Mouse (Mus musculus) embryonic facial prominence, embryonic 11.5 days (tissue): ENCODE results near the gene Slc10a7. TPM values are rescaled to one million over a fixed set of nuclear protein-coding genes. Genes with fewer than 3 reads are reported as not detected.

Experiments used
- ATAC-seq: fragments of 200-750 bp; cut with Nextera tagmentation; replicated peaks from 2 replicates; pipeline ENCODE4 v1.8.0; 2017; ENCODE audit warnings: low read depth; ENCODE audit not compliant: insufficient number of reproducible peaks, low FRiP score, low TSS enrichment
- DNase-seq: peaks from one replicate; pipeline ENCODE4 v3.0.0-alpha.2; 2015; ENCODE audit warnings: low spot score
- H3K27ac ChIP-seq: fragments of 300-500 bp; sonication (generic); replicated peaks from 2 replicates; pipeline ENCODE4 v1.5.1; 2014; ENCODE audit warnings: mild to moderate bottlenecking, low read depth, low read length, control low read depth
- H3K27me3 ChIP-seq: fragments of 300-500 bp; sonication (generic); 2 replicates; pipeline ENCODE4 v1.6.1; 2014; ENCODE audit warnings: mild to moderate bottlenecking, low read length, moderate library complexity, mixed read lengths; ENCODE audit not compliant: control insufficient read depth, insufficient read depth
- H3K36me3 ChIP-seq: fragments of 300-500 bp; sonication (generic); replicated peaks from 2 replicates; pipeline ENCODE4 v1.6.1; 2014; ENCODE audit warnings: low read depth, mild to moderate bottlenecking, low read length, moderate library complexity, mixed read lengths; ENCODE audit not compliant: control insufficient read depth, insufficient read depth
- H3K4me1 ChIP-seq: fragments of 300-500 bp; sonication (generic); 2 replicates; pipeline ENCODE4 v1.6.1; 2014; ENCODE audit warnings: low read length, mixed read lengths; ENCODE audit not compliant: control insufficient read depth, insufficient read depth
- H3K4me2 ChIP-seq: fragments of 300-500 bp; sonication (generic); 2 replicates; pipeline ENCODE4 v1.6.1; 2014; ENCODE audit warnings: low read depth, mild to moderate bottlenecking, control low read depth, low read length, moderate library complexity
- H3K4me3 ChIP-seq: fragments of 300-500 bp; sonication (generic); 2 replicates; pipeline ENCODE4 v1.5.1; 2014; ENCODE audit warnings: low read depth, low read length, control low read depth
- H3K9ac ChIP-seq: fragments of 300-500 bp; sonication (generic); replicated peaks from 2 replicates; pipeline ENCODE4 v1.6.1; 2014; ENCODE audit warnings: mild to moderate bottlenecking, control low read depth, low read length
- H3K9me3 ChIP-seq: fragments of 300-500 bp; sonication (generic); replicated peaks from 2 replicates; pipeline ENCODE4 v1.6.1; 2016; ENCODE audit warnings: mild to moderate bottlenecking, low read length, inconsistent platforms, mixed read lengths; ENCODE audit not compliant: control insufficient read depth
- WGBS: fragments of 180-500 bp; shearing (Covaris S2); extraction: QIAGEN DNeasy Blood & Tissue Kit; methylation state at CpG from one replicate; pipeline ENCODE4 v1.1.7; 2014; 5-methylcytosine and 5-hydroxymethylcytosine counted together
- polyA plus RNA-seq: library from polyadenylated mRNA; unstranded; fragments of >200 nt; fragmentation: Nextera tagmentation; extraction: Ambion mirVana; gene quantifications from 2 replicates; pipeline ENCODE4 v1.2.1, GENCODE M21; 2014

Gene Slc10a7
- polyA plus RNA-seq, 1 experiment from 2014 or later = 9.2 TPM

GRCm38 (mm10) chr8:78555817-78556216 lies 46.7 kb downstream of the Slc10a7 start:
- Histone ChIP-seq H3K9me3 (no peaks in the 10 kb centered on the region), H3K4me3 (no peak overlapping the region), H3K4me1 (no peaks in the 10 kb centered on the region), H3K9ac (no peak overlapping the region), H3K36me3 (no peaks in the 10 kb centered on the region), H3K27ac (no peak overlapping the region), H3K27me3 (no peaks in the 10 kb centered on the region), H3K4me2 (no peak overlapping the region)
- ATAC-seq = no peak
- DNase-seq = no peak
- WGBS = 82% methylated on average over 4 of the region's 4 CpGs

DNA sequence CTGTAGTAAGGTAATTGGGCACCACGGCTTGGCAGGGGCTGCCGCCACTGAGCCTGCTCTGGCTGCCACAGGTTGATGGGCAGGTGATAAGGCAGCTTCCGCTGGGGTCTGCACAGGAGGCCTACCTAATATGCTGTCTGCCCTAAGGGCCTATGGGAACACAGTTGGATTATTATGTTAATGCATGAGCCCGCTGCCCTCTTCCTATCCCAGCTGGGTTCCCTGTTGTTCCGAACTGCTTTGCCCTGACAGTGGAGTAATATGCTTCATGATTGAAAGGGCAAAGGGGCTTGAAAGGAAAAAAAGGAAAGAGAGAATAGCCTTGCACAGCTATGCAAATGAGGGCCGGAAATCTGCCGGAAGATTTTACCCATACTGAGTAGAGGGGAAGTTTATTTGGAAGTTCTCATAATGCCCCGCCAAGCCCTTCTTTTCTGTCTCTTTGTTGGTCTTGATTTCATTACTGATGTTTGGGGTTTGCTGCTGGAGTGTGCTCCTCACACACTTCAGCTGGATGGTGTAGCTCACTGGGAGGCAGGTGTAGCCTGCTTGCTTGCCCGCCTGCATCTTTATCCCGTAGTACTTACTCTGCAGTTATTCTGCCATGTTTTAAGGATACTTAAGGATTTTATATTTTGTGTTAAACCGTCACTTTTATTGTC lies 47.8 kb downstream of the Slc10a7 start:
- peak; percentile 44 for DNase-seq
- no peak; the same call in 1 of the 2 replicates for ATAC-seq
- 33% methylated on average over 11 of the region's 11 CpGs for WGBS
- no peaks in the 10 kb centered on the region for H3K36me3 ChIP-seq
- H3K27me3 ChIP-seq = no peaks in the 10 kb centered on the region
- H3K27ac ChIP-seq = no peak overlapping the region
- no peaks in the 10 kb centered on the region for H3K4me1 ChIP-seq
- H3K4me2 ChIP-seq = no peak overlapping the region
- H3K9me3 ChIP-seq = no peaks in the 10 kb centered on the region
- H3K4me3 ChIP-seq = no peak overlapping the region
- no peak overlapping the region for H3K9ac ChIP-seq

- no peak overlapping the region for H3K4me3 ChIP-seq
- H3K27ac ChIP-seq = no peak overlapping the region
- ATAC-seq (no peak), DNase-seq (no peak)
- H3K4me1 ChIP-seq = no peaks in the 10 kb centered on the region
- H3K9ac ChIP-seq = no peak overlapping the region
- 88% methylated on average over 6 of the region's 6 CpGs for WGBS
- H3K9me3 ChIP-seq = no peaks in the 10 kb centered on the region
- H3K27me3 ChIP-seq = no peaks in the 10 kb centered on the region
- no peaks in the 10 kb centered on the region for H3K36me3 ChIP-seq
- no peak overlapping the region for H3K4me2 ChIP-seq
Measured at GRCm38 (mm10) chr8:78561620-78562019, 52.5 kb downstream of the Slc10a7 start.

GRCm38 (mm10) chr8:78563466-78564058 lies 54.4 kb downstream of the Slc10a7 start:
- Histone ChIP-seq H3K9me3 (no peaks in the 10 kb centered on the region), H3K4me2 (no peak overlapping the region), H3K4me3 (no peak overlapping the region), H3K27me3 (no peaks in the 10 kb centered on the region), H3K9ac (no peak overlapping the region), H3K36me3 (no peaks in the 10 kb centered on the region), H3K27ac (no peak overlapping the region), H3K4me1 (no peaks in the 10 kb centered on the region)
- no peak for DNase-seq
- ATAC-seq = no peak
- 80% methylated on average over 2 of the region's 2 CpGs for WGBS

DNA sequence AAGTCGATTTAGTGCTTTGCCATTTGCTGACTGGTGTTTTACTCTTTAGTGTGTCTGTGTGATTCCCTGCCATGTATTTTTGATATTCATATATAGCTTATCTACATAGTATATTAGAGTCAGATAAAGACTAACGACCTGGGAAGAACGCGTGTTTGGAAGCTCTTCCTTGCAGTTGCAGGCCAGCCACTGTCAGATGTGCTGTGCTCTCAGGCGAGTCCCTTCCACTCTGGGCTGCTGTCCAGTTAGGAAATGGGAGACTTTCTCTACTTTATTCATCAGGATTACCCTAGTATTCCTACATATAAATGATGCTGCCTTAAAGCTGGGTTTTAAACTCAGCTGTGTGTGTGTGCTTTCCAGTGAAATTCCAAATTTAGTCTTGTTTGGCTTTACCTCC lies 55.1 kb downstream of the Slc10a7 start:
- Histone ChIP-seq H3K4me2 (no peak overlapping the region), H3K27ac (no peak overlapping the region), H3K36me3 (no peaks in the 10 kb centered on the region), H3K27me3 (no peaks in the 10 kb centered on the region), H3K9me3 (no peaks in the 10 kb centered on the region), H3K9ac (no peak overlapping the region), H3K4me3 (no peak overlapping the region), H3K4me1 (no peaks in the 10 kb centered on the region)
- DNase-seq (no peak), ATAC-seq (no peak)
- WGBS = 88% methylated on average over 5 of the region's 5 CpGs

DNA sequence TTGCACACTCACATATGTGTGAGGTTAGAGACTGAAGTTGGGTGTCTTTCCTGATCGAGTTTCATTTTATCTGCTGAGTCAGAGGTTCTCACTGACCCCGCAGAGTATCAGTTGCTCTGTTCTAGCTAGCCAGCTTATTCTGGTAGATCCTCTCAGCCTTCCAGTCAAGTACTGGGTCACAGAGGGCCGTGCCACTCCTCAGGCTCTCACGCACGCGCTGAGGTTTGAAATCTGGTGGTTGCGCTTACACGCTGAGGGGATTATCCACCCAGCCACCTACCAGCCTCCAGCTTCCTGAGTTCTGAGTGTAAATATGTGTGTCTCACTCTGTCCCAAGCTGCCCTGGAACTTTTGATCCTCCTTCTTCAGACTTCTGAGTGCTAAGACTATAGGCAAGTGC lies 59.0 kb downstream of the Slc10a7 start:
- Histone ChIP-seq H3K4me1 (no peaks in the 10 kb centered on the region), H3K4me3 (no peak overlapping the region), H3K27me3 (no peaks in the 10 kb centered on the region), H3K9ac (no peak overlapping the region), H3K36me3 (no peaks in the 10 kb centered on the region), H3K4me2 (no peak overlapping the region), H3K27ac (no peak overlapping the region), H3K9me3 (no peaks in the 10 kb centered on the region)
- 76% methylated on average over 8 of the region's 8 CpGs for WGBS
- ATAC-seq (no peak), DNase-seq (no peak)

GRCm38 (mm10) chr8:78571528-78571927 lies 62.4 kb downstream of the Slc10a7 start:
- DNase-seq = no peak
- WGBS = 59% methylated on average over 9 of the region's 9 CpGs

GRCm38 (mm10) chr8:78574207-78574606 lies 65.1 kb downstream of the Slc10a7 start:
- Histone ChIP-seq H3K4me1 (no peaks in the 10 kb centered on the region), H3K4me3 (no peak overlapping the region), H3K27me3 (no peaks in the 10 kb centered on the region), H3K27ac (no peak overlapping the region), H3K9me3 (no peaks in the 10 kb centered on the region), H3K4me2 (no peak overlapping the region), H3K9ac (no peak overlapping the region), H3K36me3 (no peaks in the 10 kb centered on the region)
- ATAC-seq = no peak
- DNase-seq = no peak
- WGBS = 78% methylated on average over 7 of the region's 7 CpGs

More at GRCm38 (mm10) chr8:78571528-78571927, 62.4 kb downstream of the Slc10a7 start:
- Histone ChIP-seq H3K9ac (no peak overlapping the region), H3K4me3 (no peak overlapping the region), H3K27ac (no peak overlapping the region), H3K36me3 (no peaks in the 10 kb centered on the region), H3K9me3 (no peaks in the 10 kb centered on the region), H3K4me2 (no peak overlapping the region), H3K27me3 (no peaks in the 10 kb centered on the region), H3K4me1 (no peaks in the 10 kb centered on the region)
- ATAC-seq = no peak
